Mouse (Mus musculus) layer of hippocampus, postnatal 14 days (tissue): ENCODE measurements around the gene Slc16a5. TPM values are rescaled to one million over a fixed set of nuclear protein-coding genes. Genes with fewer than 3 reads are reported as not detected.
"Not testable (repeated sequence)": the region's sequence is repeated elsewhere in the genome, so short reads cannot be mapped to it uniquely, and the experiment has no call there.

Experiments
- DNase-seq, 2 experiments: peaks; one replicate each; pipeline ENCODE4 v3.0.0; 2021 to 2022; ENCODE audit warnings: low spot score in 2 of 2, mixed read lengths in 1 of 2
- total RNA-seq, 2 experiments: library from RNA; stranded (reverse); gene quantifications; 2 replicates each; pipeline ENCODE4 v1.2.3; 2021

Gene Slc16a5
- total RNA-seq, 2 experiments from 2014 or later: not detected

- no peak for DNase-seq
Observed at GRCm38 (mm10) chr11:115447321-115447885, 14.9 kb upstream of the Slc16a5 start.

DNA sequence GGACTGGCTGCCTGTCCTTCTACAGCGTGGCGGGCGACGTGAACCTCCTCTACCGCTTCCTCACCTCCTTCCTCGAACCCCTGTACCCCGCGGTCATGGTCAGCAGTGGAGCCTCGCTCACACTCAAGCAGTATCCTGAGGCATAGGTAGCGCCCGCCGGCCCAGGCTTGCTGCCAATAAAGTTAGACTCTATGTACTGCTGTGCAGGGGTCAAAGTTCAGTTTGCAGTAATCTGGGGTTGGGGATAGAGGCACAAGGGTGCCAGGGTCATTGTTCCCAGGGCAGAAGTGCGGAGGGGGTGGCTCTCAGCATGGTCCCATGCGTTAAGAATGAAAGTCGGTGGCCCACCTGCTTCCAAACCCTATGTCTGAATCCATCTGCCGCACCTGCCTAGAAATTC lies 14.2 kb upstream of the Slc16a5 start:
- no peak for DNase-seq

DNA sequence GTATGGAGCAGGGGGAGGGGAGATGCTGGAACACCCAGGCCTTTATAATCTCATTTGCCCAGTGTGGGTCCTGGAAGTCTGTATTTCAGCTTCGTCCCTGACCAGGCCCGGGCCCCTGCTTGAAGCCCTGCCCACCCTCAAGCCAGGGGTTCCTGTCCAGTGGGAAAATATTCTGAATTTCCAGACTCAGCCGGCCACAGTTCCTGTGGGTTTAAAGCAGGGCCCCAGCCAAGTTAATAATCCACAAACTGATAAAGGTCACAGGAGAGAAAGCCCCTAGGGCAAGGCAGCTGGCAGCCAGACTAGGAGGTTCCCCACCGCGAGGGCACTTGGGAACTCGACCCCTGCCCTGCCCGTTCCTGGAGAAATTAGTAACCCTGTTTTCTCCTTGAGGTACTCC lies 13.3 kb upstream of the Slc16a5 start:
- DNase-seq: no peak

GRCm38 (mm10) chr11:115450176-115450575 lies 12.1 kb upstream of the Slc16a5 start:
- no peak for DNase-seq

- DNase-seq: no peak
Observed at GRCm38 (mm10) chr11:115451781-115452241, 10.5 kb upstream of the Slc16a5 start.

DNA sequence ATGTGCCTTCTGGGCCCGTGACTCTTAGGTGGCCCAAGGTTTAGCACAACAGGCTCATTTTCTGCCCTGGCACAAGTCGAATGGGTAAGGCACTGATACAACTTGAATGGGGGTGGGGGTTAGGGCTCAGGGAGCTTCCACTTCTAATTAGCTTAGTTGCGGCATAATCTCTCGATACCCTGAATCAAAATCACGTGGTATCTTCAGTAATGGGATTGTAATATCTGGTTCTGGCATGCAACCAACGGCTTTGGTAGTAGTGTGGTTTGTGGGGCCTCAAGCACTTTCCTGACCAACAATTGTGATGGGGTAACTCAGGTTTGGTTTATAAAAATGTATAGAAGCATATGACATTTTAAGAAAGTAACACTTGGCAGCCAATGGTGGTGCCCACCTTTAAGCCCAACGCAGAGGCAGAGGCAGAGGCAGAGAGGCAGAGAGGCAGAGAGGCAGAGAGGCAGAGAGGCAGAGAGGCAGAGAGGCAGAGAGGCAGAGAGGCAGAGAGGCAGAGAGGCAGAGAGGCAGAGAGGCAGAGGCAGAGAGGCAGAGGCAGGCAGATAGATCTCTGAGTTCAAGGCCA lies 9.9 kb upstream of the Slc16a5 start:
- DNase-seq: no peak

DNA sequence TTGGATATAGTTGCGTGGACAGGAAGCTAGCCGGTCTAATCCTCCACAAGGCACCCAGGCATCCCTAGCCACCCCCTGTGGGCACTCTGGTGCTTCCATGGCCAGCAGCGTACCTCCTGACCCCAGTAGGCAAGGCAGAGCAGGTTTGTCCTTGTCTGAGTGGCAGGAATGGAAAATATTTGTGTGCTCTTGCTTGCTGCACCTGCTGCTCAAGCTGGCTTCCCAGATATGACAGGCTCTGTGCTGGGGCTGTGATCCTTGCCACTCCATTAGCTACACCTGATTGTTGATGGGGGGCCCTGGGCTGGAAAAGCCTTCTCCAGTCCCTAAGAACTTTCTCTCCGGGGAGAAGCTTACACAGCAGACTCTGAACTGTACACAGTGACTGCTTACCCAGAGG lies 9.0 kb upstream of the Slc16a5 start:
- no peak for DNase-seq

GRCm38 (mm10) chr11:115454822-115455221 lies 7.5 kb upstream of the Slc16a5 start:
- DNase-seq: not testable (repeated sequence)

DNA sequence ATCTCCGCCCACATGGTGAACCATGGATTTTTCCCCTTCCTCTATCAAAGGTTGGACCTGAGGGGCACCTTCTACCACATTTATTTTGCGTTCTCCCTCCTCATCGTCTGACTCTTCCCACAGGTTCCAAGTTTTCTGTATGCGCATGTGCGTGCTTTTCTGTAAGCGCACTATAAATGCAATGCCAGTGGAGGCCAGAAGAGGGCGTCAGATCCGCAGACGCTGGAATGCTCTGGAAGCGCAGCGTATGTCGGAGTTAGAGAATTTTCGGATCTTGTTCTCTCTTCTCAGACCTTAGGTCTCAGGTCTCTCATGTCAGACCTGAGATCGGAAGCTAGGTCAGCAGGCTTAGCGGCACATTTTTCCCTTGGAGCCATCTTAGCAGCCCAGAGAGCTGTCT lies 6.7 kb upstream of the Slc16a5 start:
- DNase-seq: no peak

- DNase-seq: no peak
Observed at GRCm38 (mm10) chr11:115456182-115456581, 6.1 kb upstream of the Slc16a5 start.

DNA sequence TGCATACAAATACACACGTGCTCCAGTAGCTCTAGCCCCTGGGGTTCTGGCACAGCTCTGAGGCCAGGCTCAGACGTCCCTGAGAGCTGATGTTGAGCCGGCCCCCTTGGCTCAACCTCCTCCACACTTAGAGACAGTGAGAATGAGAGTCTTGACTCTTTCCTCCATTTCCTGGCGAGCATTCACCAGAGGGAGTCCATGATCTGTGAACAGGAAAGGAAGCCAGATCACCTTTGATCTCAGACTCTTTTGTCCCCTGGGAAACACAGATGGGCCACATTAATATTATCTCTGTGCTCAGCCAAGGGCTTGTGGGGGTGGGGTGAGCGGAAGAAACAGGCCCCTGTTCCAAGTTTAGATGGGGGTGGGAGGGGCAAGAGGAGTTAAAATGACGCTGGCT lies 4.9 kb upstream of the Slc16a5 start:
- no peak for DNase-seq

- no peak for DNase-seq
Observed at GRCm38 (mm10) chr11:115460976-115461375, 1.3 kb upstream of the Slc16a5 start.

DNA sequence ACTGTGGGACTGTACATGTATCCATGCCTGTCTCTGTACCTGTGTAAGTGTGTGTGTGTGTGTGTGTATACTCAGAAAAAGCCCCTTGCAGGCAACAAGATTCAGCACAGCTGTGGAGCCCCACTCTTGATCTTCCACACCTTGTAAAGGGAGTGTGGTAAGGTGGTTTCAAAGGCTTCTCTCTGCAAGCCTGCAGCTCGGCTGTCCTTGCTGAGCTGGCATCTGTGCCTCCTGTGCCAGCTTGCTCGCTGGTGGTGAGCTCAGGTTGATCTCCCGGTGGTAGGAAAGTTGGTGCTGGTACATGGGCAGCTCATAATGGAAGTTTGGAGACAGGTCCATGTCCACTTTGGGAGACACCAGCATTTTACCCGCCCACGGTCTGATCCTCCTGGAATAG lies 430 bp upstream of the Slc16a5 start:
- no peak for DNase-seq

- DNase-seq: no peak
Observed at GRCm38 (mm10) chr11:115463397-115463796, 1.1 kb downstream of the Slc16a5 start.

DNA sequence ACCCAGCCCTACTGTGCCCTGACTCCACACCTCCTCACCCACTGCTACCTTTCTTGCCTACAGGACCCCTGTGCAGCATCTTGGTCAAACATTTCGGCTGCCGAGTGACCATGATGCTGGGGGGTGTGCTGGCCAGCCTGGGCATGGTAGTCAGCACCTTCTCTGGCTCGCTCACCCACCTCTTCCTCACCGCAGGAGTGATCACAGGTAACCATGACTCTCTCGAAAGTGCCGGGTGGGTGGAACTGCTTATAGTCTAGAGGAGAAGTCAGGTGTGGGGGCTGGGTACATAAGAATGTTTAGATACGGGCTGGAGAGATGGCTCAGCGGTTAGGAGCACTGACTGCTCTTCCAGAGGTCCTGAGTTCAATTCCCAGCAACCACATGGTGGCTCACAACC lies 2.6 kb downstream of the Slc16a5 start:
- DNase-seq: no peak

- no peak for DNase-seq
Observed at GRCm38 (mm10) chr11:115467217-115467618, 4.9 kb downstream of the Slc16a5 start.

DNA sequence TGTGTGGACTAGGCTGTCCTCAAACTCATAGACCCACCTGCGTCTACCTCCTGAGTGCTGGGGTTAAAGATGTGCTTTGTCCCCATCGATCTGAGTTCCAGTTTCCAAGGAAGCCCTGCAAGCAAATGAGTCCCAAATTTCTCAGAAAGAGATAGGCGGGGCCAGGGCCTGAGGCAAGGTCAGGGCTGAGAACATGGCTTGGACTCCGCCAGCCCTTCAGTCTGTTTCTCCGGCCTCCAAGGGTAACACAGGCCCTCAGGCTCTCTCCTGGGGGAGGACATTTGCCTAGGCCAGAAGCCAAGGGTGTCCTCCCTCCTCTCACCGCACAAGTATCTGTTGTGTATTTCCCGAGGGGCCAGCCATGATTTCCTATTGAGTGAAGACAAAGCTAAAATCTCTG lies 9.9 kb downstream of the Slc16a5 start:
- no peak for DNase-seq

GRCm38 (mm10) chr11:115473626-115474275 lies 11.5 kb downstream of the Slc16a5 start:
- peak; percentile 92 to 96 for DNase-seq

- DNase-seq: peak; percentile 92 to 95
Observed at GRCm38 (mm10) chr11:115475025-115475757, 12.9 kb downstream of the Slc16a5 start, which contains the start of gene Armc7. Gene Armc7, plus strand, starts transcription at chr11:115475667.

- DNase-seq: no peak
Observed at GRCm38 (mm10) chr11:115475758-115476237, 13.5 kb downstream of the Slc16a5 start.

DNA sequence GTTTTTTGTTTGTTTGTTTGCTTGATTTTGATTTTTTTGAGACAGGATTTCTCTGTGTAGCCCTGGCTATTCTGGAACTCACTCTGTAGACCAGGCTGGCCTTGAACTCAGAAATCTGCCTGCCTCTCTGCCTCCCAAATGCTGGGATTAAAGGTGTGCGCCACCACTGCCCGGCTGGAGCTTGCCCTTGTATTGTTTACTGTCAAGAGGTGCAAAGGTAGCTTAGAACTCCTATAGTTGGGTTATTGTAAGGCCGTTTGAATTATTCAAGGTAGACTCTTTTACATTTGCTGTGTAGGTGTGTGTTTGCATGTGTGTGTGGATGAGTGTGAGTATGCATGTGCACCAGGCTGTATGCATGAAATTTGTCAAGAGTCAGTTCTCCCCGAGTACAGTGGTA lies 14.4 kb downstream of the Slc16a5 start:
- DNase-seq: not testable (repeated sequence)

DNA sequence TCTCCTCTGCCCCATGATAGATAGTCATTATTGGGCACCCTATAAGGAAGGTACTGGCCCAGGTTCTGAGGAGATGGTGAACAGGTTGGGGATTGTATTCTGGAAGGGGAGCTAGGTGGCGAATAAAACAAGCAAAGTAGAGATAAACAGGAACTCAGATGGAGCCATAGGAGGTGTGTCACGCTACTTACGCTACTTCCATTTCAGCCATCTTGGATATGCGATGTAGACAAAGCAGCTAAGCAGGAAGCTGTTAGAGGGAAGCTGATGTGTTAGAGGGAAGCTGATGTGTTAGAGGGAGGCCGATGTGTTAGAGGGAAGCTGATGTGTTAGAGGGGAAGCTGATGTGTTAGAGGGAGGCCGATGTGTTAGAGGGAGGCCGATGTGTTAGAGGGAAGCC lies 15.1 kb downstream of the Slc16a5 start:
- not testable (repeated sequence) for DNase-seq
